Mouse (Mus musculus): ENCODE measurements around the gene Mndal. TPM values are rescaled to one million over a fixed set of nuclear protein-coding genes. Genes with fewer than 3 reads are reported as not detected.
"Not testable (repeated sequence)": the region's sequence is repeated elsewhere in the genome, so short reads cannot be mapped to it uniquely, and the experiment has no call there.

Gene Mndal
- polyA plus RNA-seq (2012; rRNA removed) = 2.8 and 2.9 TPM in 2 replicates

DNA sequence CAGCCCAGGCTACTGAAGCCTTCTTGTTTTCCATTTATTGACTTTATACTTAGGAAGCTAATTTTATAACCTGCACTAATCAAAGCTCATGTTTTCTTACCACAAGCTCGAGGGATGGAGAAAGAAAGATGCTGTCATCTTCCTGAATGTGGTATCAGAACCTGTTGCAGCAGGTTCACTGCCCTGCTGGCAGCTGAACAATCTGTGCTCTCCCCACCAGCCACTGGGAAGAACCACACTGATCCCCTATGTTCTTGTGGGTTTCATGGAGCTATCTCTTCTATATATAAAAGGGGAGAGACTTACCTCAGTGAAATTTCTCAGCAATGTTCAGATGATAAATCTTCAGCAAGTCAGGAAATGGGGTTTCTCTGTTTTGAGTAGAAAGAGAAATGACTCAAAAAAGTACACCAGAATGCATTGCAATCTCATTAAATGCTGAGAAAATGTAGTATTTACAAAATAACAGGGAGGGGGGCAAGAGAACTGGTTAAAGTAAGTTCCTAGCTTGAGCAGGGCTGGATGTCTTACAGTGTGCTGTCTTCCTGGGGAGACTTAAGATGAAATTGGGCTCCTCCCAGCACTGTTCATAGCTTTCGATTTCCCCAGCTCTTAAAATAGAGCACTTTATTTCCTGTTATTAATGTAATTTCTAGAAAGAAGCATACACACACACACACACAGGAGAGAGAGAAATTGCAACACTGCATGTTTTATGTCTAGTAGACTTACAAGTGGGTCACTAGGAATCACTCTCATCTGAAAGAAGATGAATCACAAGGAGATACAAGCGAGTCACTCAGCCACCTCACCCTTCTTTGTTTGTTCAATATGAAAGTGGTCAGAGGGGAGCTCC is at the start of gene Mndal, which contains the start of gene Ifi203:
Gene Mndal, minus strand, starts transcription at position 568 of the 856 bp plus-strand sequence.
Gene Ifi203, minus strand, starts transcription at position 749 of the 856 bp plus-strand sequence.
- not testable (repeated sequence) for DNase-seq (ENCODE audit: low read depth)

DNA sequence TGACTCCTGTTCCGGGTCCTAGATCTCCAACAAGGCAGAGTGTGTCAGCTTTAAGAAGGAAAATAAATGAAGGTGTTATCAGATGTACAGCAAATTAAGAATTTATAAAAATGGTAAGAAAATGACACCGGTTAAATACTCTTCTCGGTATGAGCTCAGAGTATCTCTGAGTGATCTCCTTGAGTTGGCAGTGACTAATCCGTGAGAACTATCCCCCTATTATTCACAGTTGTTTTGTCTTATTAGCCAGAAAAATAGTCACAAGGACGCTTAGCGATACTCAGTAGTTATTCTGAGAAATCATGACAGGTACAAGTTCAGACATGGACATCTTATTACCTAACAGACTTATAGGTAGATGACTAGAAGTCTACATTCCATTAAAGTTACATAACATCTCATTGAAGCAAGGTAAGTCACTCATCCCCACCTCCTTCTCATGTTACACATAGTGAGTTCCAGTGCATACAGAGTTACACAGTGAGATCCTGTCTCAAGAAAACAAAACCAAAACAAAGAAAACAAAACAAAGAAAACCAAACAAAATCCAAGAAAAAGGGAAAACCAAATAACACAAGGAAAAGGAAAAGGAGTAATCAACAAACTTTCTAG is 40.5 kb upstream of the Mndal start, which contains the start of gene Ifi202b:
Gene Ifi202b, minus strand, starts transcription at position 51 of the 612 bp plus-strand sequence.
- not testable (repeated sequence) for DNase-seq (ENCODE audit: low read depth)

DNA sequence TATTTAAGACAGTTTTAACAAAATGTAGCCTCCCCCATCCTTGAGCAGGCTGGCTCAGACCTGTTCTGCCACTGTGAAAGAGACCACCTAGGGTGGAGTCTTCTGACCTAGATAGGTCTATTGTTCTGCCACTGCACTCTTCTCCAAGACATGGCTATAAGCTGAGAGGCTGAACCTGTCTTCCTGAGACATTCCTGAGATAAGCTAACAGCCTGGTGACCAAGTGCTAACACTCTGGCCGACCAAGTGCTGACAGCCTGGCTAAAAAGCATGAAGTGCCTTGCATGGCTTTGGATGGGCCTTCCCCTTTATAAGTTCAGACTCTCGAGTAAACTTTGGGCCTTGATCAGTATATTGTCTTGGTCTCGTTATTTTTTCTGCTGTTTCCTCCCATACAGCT is 38.7 kb upstream of the Mndal start:
- not testable (repeated sequence) for DNase-seq (ENCODE audit: low read depth)

- DNase-seq (ENCODE audit: low read depth) = no peak
Measured at GRCm38 (mm10) chr1:173977622-173978021, 35.3 kb upstream of the Mndal start.

GRCm38 (mm10) chr1:173973111-173973510 is 30.8 kb upstream of the Mndal start:
- no peak for DNase-seq (ENCODE audit: low read depth)

- DNase-seq (ENCODE audit: low read depth) = not testable (repeated sequence)
Measured at GRCm38 (mm10) chr1:173961491-173961890, 19.2 kb upstream of the Mndal start.

- DNase-seq (ENCODE audit: low read depth) = not testable (repeated sequence)
Measured at GRCm38 (mm10) chr1:173959998-173960397, 17.7 kb upstream of the Mndal start.

- not testable (repeated sequence) for DNase-seq (ENCODE audit: low read depth)
Measured at GRCm38 (mm10) chr1:173955839-173956527, 13.7 kb upstream of the Mndal start.

- no peak for DNase-seq (ENCODE audit: low read depth)
Measured at GRCm38 (mm10) chr1:173955071-173955796, 12.9 kb upstream of the Mndal start.

DNA sequence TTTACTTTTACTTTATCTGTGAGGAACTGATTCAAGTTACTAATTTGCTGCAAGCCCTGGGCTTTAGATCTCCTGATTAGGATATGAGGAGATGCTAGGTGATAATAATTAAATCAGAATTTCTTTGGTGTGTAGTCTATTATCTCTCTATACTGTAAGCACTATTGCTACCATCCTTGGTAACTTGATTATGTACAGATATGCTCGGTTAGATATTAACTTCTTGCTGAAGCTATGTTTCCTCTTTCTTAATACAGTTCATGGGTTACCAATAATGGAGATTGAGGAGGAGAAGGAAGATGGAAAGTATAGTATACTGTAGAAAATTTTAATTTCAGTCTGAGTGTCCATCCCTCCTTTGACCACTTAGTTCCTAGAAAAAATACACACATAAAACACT is 11.3 kb upstream of the Mndal start:
- no peak for DNase-seq (ENCODE audit: low read depth)

GRCm38 (mm10) chr1:173949044-173949443 is 6.8 kb upstream of the Mndal start:
- DNase-seq (ENCODE audit: low read depth) = not testable (repeated sequence)

GRCm38 (mm10) chr1:173942780-173943066 is 432 bp upstream of the Mndal start:
- not testable (repeated sequence) for DNase-seq (ENCODE audit: low read depth)

DNA sequence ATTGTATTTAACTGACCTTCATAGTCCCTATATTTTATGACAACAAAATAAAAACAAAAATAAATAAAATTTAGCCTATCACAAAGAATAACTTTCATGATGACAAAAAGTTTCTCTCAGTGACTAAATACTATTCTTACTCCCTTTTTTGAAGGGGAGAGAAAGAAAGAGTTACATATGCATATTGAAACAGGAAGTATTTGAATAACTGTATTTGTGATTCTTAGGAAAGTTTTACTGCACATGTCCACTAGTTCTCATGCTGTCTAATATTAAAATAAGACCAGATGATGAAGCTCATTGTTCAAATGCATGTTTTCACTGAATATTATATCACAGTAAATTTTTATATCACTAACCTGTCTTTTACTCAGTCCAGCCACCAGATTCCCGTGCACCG is 769 bp downstream of the Mndal start:
- not testable (repeated sequence) for DNase-seq (ENCODE audit: low read depth)

DNA sequence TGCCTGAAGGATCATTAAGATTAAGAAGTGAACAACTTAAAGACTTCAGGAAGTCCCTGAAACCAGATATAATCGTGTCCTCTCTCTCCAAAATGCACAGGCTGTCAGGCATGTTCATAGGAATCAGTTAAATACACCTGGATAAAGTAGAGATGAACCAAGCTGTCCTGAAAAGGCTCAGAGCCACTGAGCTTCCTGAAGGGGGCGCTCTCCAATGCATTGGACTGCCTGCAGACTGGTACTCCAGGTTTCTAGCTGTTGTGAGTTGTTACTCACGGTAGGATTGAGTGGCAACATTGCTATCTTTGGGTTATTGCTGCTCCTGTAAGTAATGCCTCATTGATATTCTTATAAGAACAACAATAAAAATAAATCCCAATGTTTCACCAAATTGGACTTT is 23.0 kb downstream of the Mndal start:
- DNase-seq (ENCODE audit: low read depth) = not testable (repeated sequence)

DNA sequence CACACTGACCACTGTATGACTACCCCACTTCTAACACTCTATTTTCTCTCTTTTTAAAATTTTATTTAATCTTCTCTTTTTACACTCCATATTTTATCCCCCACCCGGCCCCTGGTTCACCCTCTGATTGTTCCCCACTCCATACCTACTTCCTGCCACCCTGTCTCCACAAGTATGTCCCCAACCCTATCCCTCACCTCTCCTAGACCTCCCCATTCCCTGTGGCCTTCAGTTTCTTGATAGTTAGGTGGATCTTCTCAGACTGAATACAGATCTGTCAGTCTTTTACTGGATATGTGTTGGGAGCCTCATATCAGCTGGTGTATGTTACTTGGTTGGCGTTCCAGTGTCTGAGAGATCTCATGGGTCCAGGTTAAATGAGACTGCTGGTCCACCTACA is 27.7 kb downstream of the Mndal start:
- no peak for DNase-seq (ENCODE audit: low read depth)

DNA sequence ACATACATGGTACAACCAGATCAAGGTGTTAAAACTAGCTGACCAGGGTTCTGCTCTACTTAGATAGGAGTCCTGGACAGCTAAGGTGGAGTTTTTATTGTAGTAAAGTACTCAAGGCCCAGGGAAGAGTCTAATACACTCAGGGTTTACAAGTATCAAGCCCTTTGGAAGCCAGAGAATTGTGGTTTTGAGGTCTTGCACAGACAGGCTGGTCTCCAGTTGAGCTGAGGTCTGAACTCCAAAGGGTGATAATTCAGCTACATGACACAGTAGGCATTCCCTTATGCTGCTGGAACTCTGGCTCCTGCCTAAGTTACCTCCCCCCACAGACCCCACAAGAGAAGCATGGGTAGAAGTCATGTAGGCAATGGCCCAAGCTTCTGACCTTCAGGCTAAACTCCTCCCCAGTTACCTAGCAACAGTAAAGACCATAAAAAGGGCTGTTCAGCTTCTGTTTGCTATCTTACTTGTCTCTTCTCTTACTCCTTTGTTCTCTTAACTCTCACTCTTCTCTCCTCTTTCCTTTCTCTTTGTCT is 29.0 kb downstream of the Mndal start:
- DNase-seq (ENCODE audit: low read depth) = not testable (repeated sequence)

DNA sequence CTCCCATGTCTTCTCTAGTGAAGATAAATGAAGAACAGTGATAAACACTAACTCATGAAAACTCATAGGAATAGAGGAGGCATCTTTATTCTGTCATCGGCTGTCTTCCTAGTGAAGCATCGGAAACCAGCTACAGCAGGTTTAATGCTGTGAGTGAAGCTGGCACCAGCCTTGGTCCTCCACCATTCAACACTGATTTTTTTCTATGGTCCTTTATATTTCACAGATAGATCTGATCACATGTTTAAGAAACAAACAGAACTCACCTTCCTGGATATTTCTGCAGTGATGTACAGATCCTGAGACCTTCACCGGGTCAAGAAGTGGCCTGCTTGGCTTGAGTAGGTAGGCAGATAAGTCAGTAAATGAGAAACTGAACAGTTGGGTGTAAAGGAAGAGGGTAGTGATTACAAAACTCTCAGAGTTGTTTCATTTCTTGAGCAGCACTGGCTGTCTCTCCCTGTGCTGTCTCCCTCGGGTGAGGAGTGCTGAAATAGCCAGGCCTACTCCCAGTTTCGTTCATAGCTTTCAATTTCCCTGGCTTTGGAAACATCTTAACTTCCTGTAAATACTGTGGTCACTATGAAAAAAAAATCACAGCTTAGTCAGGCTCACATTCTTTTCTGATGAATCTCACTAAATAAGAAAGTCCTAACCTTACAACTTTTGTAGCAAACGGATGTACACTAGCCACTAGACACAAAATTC is 29.6 kb downstream of the Mndal start, which contains the start of gene Ifi211:
Gene Ifi211, minus strand, starts transcription at position 499 of the 708 bp plus-strand sequence.
- not testable (repeated sequence) for DNase-seq (ENCODE audit: low read depth)

- DNase-seq (ENCODE audit: low read depth) = no peak
Measured at GRCm38 (mm10) chr1:173911808-173912464, 30.4 kb downstream of the Mndal start.

- DNase-seq (ENCODE audit: low read depth) = not testable (repeated sequence)
Measured at GRCm38 (mm10) chr1:173908390-173908789, 33.9 kb downstream of the Mndal start.

- not testable (repeated sequence) for DNase-seq (ENCODE audit: low read depth)
Measured at GRCm38 (mm10) chr1:173905885-173906284, 36.4 kb downstream of the Mndal start.

All from gonadal fat pad, adult 2 months (tissue).